Mouse (Mus musculus) layer of hippocampus, postnatal 10 days (tissue): ENCODE measurements at regions not wholly inside any gene's neighbourhood (a gene's known extent, or its start where the extent isn't known, plus 50 kb on each side); places are given as distances from the start of the nearest gene placed in this dataset.

Experiments
- DNase-seq, 2 experiments: peaks; one replicate each; pipeline ENCODE4 v3.0.0; 2021; ENCODE audit warnings: low spot score in 2 of 2

DNA sequence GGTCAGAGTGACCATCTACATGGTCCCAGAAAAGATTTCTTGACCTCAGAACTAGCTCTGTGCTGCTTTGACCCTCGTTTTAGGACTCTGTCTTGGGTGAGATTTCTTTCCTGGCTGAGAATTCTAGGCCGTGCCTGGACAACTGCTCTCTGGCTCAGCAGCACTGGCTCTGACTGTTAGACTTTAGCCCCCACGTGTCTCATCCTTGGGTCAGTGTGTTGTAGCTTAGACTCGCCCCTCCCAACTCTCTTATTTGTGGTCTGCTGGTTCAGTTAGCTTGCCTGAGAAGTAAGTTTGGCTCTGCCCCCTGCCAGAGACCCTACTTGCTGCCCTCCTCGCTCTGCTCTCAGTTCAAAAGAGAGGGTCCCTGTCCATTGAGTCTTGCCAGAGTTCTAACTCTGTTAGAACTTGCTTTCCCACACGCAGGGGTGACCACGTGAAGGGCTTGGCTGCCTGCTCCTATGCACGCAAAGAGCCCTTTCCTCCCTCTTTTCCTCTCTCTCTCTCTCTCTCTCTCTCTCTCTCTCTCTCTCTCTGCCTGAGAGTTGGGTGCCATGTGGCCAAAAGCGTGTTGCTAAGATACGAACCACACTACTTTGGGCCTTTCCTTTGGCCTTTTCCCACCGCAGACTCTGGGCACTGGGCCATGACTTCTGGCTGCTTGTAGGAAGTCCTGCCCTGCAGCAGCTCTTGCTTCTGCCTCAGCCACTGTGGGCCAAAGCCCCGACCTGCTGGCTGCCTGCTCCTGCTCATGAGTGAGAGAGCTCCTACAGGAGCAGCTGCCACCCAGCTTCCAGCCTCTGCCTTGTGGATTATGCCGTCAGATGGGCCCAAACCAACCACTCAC, 344.2 kb upstream of the Amot start:
- DNase-seq, result peak; percentile 63

DNA sequence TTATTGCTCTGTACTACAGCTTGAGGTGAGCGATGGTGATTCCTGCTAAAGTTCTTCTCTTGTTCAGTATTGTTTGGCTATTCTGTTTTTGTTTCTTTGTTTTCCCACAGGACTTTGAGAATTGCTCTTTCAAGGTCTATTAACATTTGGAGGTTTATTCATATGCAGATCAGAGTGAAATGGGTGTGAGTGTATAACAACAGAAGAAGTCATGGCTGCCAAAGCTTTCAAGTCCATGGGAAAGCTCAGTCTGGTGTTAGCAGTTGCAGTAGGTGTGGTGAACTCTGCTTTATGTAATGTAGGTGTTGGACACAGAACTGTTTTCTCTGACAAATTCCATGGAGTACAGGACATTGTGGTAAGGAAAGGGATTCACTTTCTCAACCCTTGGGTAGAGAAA, 328.1 kb upstream of the Amot start:
- no peak for DNase-seq

DNA sequence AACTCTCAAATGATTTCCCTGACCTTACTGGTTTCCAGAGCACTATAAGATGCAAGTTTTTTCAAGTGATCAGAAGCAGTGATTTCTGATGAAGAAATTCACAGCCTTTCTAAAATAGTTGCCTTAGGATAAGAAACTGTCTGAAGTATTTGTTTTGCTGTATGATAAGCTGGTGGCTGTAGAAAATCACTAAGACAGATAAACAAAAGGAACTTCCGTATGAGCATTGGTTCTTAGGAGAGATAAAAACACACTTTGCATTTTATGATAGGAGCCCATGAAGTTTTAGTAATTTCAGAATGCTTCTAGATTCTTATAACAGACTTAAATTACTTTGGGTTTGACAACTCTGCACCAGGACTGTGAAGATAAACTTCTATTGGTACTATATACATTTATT, 308.0 kb upstream of the Amot start:
- no peak for DNase-seq
